Mouse (Mus musculus) testis, adult 2 months (tissue): Measurements from ENCODE around the gene Tmprss5.

Experiments
- CTCF ChIP-seq: fragments of 200-500 bp; IDR thresholded peaks from 2 replicates; pipeline ENCODE4 v1.5.1; 2012; ENCODE audit warnings: low read depth, mild to moderate bottlenecking, inconsistent platforms, low read length, moderate library complexity; ENCODE audit not compliant: control insufficient read depth, insufficient read depth, insufficient replicate concordance
- POLR2A ChIP-seq: fragments of 200-500 bp; IDR thresholded peaks from 2 replicates; pipeline ENCODE4 v1.6.1; 2012; ENCODE audit warnings: low read depth, mild to moderate bottlenecking, inconsistent platforms, low read length, moderate library complexity; ENCODE audit not compliant: control insufficient read depth

- TF ChIP-seq CTCF (no peak), POLR2A (no peak)
Observed at GRCm38 (mm10) chr9:49130514-49131010, 49.5 kb downstream of the Tmprss5 start.
